Mouse (Mus musculus) myocyte (in vitro differentiated cells): Measurements from ENCODE around the gene Bmp3. TPM values are rescaled to one million over a fixed set of nuclear protein-coding genes. Genes with fewer than 3 reads are reported as not detected.

Experiments
- H3K27me3 ChIP-seq: one replicate; pipeline ENCODE4 v1.6.1; 2011; ENCODE audit not compliant: control insufficient read depth, insufficient read depth, insufficient read length
- H3K36me3 ChIP-seq: one replicate; pipeline ENCODE4 v1.6.1; 2011; ENCODE audit not compliant: control insufficient read depth, insufficient read depth
- H3K4me2 ChIP-seq: one replicate; pipeline ENCODE4 v1.6.1; 2011; ENCODE audit warnings: low read depth, control low read depth
- H3K4me3 ChIP-seq: one replicate; pipeline ENCODE4 v1.5.1; 2011; ENCODE audit warnings: mild to moderate bottlenecking, control low read depth, moderate library complexity
- H3K79me2 ChIP-seq: one replicate; pipeline ENCODE4 v1.6.1; 2011; ENCODE audit not compliant: control insufficient read depth, insufficient read depth
- H3ac ChIP-seq: one replicate; pipeline ENCODE4 v1.6.1; 2011; ENCODE audit not compliant: control insufficient read depth, insufficient read length
- CEBPB ChIP-seq: IDR thresholded peaks from 2 replicates; pipeline ENCODE4 v1.6.1; 2011; ENCODE audit warnings: mild to moderate bottlenecking, moderate library complexity; ENCODE audit not compliant: poor library complexity, insufficient read depth, severe bottlenecking
- E2F4 ChIP-seq: IDR thresholded peaks from one replicate; pipeline ENCODE4 v1.6.1; 2011; ENCODE audit warnings: mild to moderate bottlenecking, control low read depth, moderate library complexity; ENCODE audit not compliant: insufficient read depth
- MAX ChIP-seq: IDR thresholded peaks from one replicate; pipeline ENCODE4 v1.6.1; 2011; ENCODE audit warnings: low read depth, mild to moderate bottlenecking, control low read depth
- MYOD1 ChIP-seq, 3 experiments: IDR thresholded peaks; one replicate each; pipeline ENCODE4 v1.6.1; 2011; ENCODE audit warnings: control low read depth in 2 of 3, low read depth in 2 of 3, mild to moderate bottlenecking in 2 of 3, moderate library complexity in 1 of 3; ENCODE audit not compliant: insufficient read length in 2 of 3, control insufficient read depth in 1 of 3
- MYOG ChIP-seq, 3 experiments: IDR thresholded peaks; one replicate each; pipeline ENCODE4 v1.6.1; 2011; ENCODE audit warnings: control low read depth in 2 of 3, low read depth in 2 of 3, mild to moderate bottlenecking in 2 of 3; ENCODE audit not compliant: insufficient read length in 2 of 3, control insufficient read depth in 1 of 3, insufficient read depth in 1 of 3
- POLR2A ChIP-seq: IDR thresholded peaks from one replicate; pipeline ENCODE4 v1.6.1; 2011; ENCODE audit warnings: low read depth, mild to moderate bottlenecking, control low read depth, moderate library complexity; ENCODE audit not compliant: insufficient read length
- POLR2AphosphoS2 ChIP-seq: IDR thresholded peaks from one replicate; pipeline ENCODE4 v1.6.1; 2011; ENCODE audit warnings: low read depth, control low read depth; ENCODE audit not compliant: insufficient read length
- REST ChIP-seq: IDR thresholded peaks from one replicate; pipeline ENCODE4 v1.6.1; 2011; ENCODE audit warnings: mild to moderate bottlenecking, control low read depth, moderate library complexity; ENCODE audit not compliant: insufficient read depth, insufficient read length
- SRF ChIP-seq: IDR thresholded peaks from one replicate; pipeline ENCODE4 v1.6.1; 2011; ENCODE audit warnings: low read depth; ENCODE audit not compliant: control insufficient read depth, insufficient read length
- TCF12 ChIP-seq: IDR thresholded peaks from one replicate; pipeline ENCODE4 v1.6.1; 2011; ENCODE audit warnings: mild to moderate bottlenecking, control low read depth; ENCODE audit not compliant: poor library complexity, insufficient read depth, severe bottlenecking
- TCF3 ChIP-seq: IDR thresholded peaks from one replicate; pipeline ENCODE4 v1.6.1; 2011; ENCODE audit warnings: low read depth, control low read depth; ENCODE audit not compliant: insufficient read length
- USF1 ChIP-seq: IDR thresholded peaks from one replicate; pipeline ENCODE4 v1.6.1; 2011; ENCODE audit warnings: low read depth, mild to moderate bottlenecking, control low read depth, moderate library complexity
- polyA plus RNA-seq: library from polyadenylated mRNA; unstranded; fragments of >200 nt; fragmentation: generic; extraction: Trizol; gene quantifications from one replicate; pipeline ENCODE4 v1.2.1, GENCODE M21; 2012; ENCODE audit warnings: missing spikeins

The Bmp3 gene
- polyA plus RNA-seq, 1 experiment = not detected

DNA sequence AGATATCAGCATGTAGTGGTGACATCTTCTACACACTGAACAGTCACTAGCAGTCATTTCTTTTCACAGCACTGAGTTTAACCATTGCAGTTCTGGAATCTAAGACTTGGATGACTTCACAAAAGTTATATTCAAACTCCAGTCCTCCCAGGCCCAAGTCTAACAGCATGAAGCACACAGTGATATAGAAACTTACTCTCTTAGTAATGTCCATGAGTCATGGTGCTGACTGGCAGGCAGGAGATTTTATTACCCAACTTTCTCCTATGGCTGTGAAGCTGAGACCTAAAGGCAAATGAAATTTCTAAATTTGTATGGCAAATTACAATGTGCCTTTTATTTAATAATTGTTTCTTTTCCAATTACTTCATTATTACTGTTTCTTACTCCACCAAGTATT is 43.7 kb downstream of the Bmp3 start:
- no peaks in the 10 kb centered on the region for H3K79me2 ChIP-seq
- no peak overlapping the region for H3ac ChIP-seq
- no peaks in the 10 kb centered on the region for H3K27me3 ChIP-seq
- H3K36me3 ChIP-seq = no peaks in the 10 kb centered on the region
- no peak overlapping the region for H3K4me2 ChIP-seq
- H3K4me3 ChIP-seq = no peak overlapping the region
- no peak for TF ChIP-seq TCF3
- no peak for TF ChIP-seq TCF12
- TF ChIP-seq CEBPB = no peak
- no peak for TF ChIP-seq MAX
- TF ChIP-seq MYOD1 (IDR thresholded peaks at IDR 0.05; ENCODE audit: control insufficient read depth in 1 of 3, insufficient read length in 2 of 3, low read depth in 2 of 3) = no peak
- TF ChIP-seq E2F4 = no peak
- no peak for TF ChIP-seq SRF
- TF ChIP-seq REST = no peak
- no peak for TF ChIP-seq POLR2AphosphoS2
- TF ChIP-seq MYOG (IDR thresholded peaks at IDR 0.05; ENCODE audit: control insufficient read depth in 1 of 3, insufficient read depth in 1 of 3, insufficient read length in 2 of 3, low read depth in 2 of 3) = no peak
- TF ChIP-seq USF1 = no peak
- TF ChIP-seq POLR2A = no peak

DNA sequence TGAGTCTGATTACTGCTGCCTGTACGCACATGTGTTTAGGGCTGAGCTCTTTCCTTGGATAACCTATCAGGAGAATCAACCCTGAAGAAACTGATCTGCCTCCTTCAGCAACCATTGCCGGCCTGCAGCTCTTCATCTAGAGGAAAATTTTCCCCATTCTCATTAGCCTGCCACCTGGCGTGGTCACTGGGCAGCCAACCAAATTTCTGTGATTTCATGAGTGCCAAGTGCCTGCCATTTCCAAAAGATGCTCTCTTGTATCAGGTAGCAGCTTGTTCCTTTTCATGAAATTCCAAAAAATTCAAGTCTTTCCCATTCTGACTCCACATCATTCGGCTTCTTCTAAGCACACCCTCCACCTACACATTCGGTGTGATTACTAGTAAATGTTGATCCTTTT is 46.7 kb downstream of the Bmp3 start:
- Histone ChIP-seq H3K4me3 (no peak overlapping the region), H3K79me2 (no peaks in the 10 kb centered on the region), H3K27me3 (no peaks in the 10 kb centered on the region), H3ac (no peak overlapping the region), H3K36me3 (no peaks in the 10 kb centered on the region), H3K4me2 (no peak overlapping the region)
- TF ChIP-seq POLR2AphosphoS2 = no peak
- no peak for TF ChIP-seq REST
- no peak for TF ChIP-seq USF1
- no peak for TF ChIP-seq SRF
- no peak for TF ChIP-seq MYOD1 (IDR thresholded peaks at IDR 0.05; ENCODE audit: control insufficient read depth in 1 of 3, insufficient read length in 2 of 3, low read depth in 2 of 3)
- TF ChIP-seq TCF12 = no peak
- TF ChIP-seq MYOG (IDR thresholded peaks at IDR 0.05; ENCODE audit: control insufficient read depth in 1 of 3, insufficient read depth in 1 of 3, insufficient read length in 2 of 3, low read depth in 2 of 3) = no peak
- TF ChIP-seq TCF3 = no peak

DNA sequence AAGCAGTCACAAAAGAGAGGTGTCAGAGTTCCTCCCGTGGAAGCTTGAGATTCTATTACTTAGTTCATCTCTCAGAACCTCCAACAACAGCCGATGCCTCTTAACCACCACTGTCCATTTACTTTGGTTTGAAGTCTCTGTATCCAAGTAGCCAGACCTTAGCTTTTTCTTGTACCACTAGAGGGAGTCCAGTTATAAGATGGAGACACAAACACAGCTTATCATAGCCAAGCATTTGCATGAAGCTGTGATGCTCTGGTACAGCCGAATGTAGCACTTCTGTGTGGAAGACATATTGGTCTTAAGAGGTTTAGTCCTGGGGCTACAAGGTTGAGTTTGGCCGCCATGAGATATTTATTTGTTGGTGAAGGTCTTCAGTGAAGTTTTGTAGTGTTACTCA is 48.1 kb downstream of the Bmp3 start:
- TF ChIP-seq POLR2A (no peak), MYOG (IDR thresholded peaks at IDR 0.05; ENCODE audit: control insufficient read depth in 1 of 3, insufficient read depth in 1 of 3, insufficient read length in 2 of 3, low read depth in 2 of 3) (no peak)
- H3K36me3 ChIP-seq = no peaks in the 10 kb centered on the region
- no peak overlapping the region for H3K4me3 ChIP-seq
- no peak overlapping the region for H3ac ChIP-seq
- H3K27me3 ChIP-seq = no peaks in the 10 kb centered on the region
- no peak overlapping the region for H3K4me2 ChIP-seq
- no peaks in the 10 kb centered on the region for H3K79me2 ChIP-seq

GRCm38 (mm10) chr5:98918716-98919115 is 64.5 kb downstream of the Bmp3 start:
- TF ChIP-seq E2F4 (no peak), TCF3 (no peak), SRF (no peak), REST (no peak), POLR2AphosphoS2 (no peak)
- no peak overlapping the region for H3ac ChIP-seq

DNA sequence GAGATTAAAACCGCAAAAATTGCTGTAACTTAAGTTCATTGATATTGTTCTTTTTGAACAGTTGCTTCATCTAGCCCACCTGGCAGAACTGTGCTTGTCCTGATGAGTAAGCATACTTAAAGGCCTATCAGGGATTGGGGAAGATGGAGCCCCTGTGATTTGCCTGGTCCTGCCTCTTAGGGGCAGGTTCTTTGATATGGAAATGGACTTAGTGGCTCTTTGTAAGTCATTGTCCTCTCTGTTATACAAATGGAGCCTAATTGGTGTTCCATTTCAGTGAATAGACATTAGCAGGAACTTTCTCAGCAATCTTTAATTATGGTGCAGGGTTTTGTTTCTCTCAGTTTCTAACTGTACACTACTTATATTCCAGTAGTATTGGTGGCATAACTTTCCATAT is 67.4 kb downstream of the Bmp3 start:
- H3ac ChIP-seq = no peak overlapping the region
- TF ChIP-seq POLR2AphosphoS2 (no peak), E2F4 (no peak), REST (no peak), MAX (no peak), MYOG (IDR thresholded peaks at IDR 0.05; ENCODE audit: control insufficient read depth in 1 of 3, insufficient read depth in 1 of 3, insufficient read length in 2 of 3, low read depth in 2 of 3) (no peak), TCF3 (no peak), TCF12 (no peak), MYOD1 (IDR thresholded peaks at IDR 0.05; ENCODE audit: control insufficient read depth in 1 of 3, insufficient read length in 2 of 3, low read depth in 2 of 3) (no peak), POLR2A (no peak), USF1 (no peak), SRF (no peak), CEBPB (no peak)
- no peaks in the 10 kb centered on the region for H3K79me2 ChIP-seq

More at GRCm38 (mm10) chr5:98918716-98919115, 64.5 kb downstream of the Bmp3 start:
- H3K4me3 ChIP-seq = no peak overlapping the region
- H3K27me3 ChIP-seq = no peaks in the 10 kb centered on the region
- H3K36me3 ChIP-seq = no peaks in the 10 kb centered on the region
- H3K79me2 ChIP-seq = no peaks in the 10 kb centered on the region
- H3K4me2 ChIP-seq = no peak overlapping the region

More for the DNA sequence above, 67.4 kb downstream of the Bmp3 start:
- Histone ChIP-seq H3K4me3 (no peak overlapping the region), H3K4me2 (no peak overlapping the region), H3K27me3 (no peaks in the 10 kb centered on the region), H3K36me3 (peaks cover 4% of the 10 kb centered on the region)
